Mouse (Mus musculus) intestine, embryonic 16.5 days (tissue): Measurements from ENCODE around the gene Frs2. TPM values are rescaled to one million over a fixed set of nuclear protein-coding genes. Genes with fewer than 3 reads are reported as not detected.

Source experiments
- ATAC-seq: fragments of 200-750 bp; cut with Nextera tagmentation; 2 replicates; pipeline ENCODE4 v1.8.0; 2017; ENCODE audit warnings: moderate TSS enrichment, moderate library complexity
- H3K27ac ChIP-seq: fragments of 300-500 bp; sonication (generic); 2 replicates; pipeline ENCODE4 v1.5.1; 2014; ENCODE audit warnings: mild to moderate bottlenecking, low read length
- H3K27me3 ChIP-seq: fragments of 300-500 bp; sonication (generic); replicated peaks from 2 replicates; pipeline ENCODE4 v1.6.1; 2014; ENCODE audit warnings: low read length, control low read depth, mixed read lengths; ENCODE audit not compliant: control insufficient read depth, insufficient read depth
- H3K36me3 ChIP-seq: fragments of 300-500 bp; sonication (generic); 2 replicates; pipeline ENCODE4 v1.6.1; 2014; ENCODE audit warnings: low read length, control low read depth; ENCODE audit not compliant: control insufficient read depth, insufficient read depth
- H3K4me1 ChIP-seq: fragments of 300-500 bp; sonication (generic); 2 replicates; pipeline ENCODE4 v1.6.1; 2014; ENCODE audit warnings: low read length, control low read depth, mixed read lengths; ENCODE audit not compliant: control insufficient read depth, insufficient read depth
- H3K4me2 ChIP-seq: fragments of 300-500 bp; sonication (generic); 2 replicates; pipeline ENCODE4 v1.6.1; 2014; ENCODE audit warnings: low read depth, low read length, control low read depth
- H3K4me3 ChIP-seq: fragments of 300-500 bp; sonication (generic); 2 replicates; pipeline ENCODE4 v1.5.1; 2014; ENCODE audit warnings: mild to moderate bottlenecking, low read length
- H3K9ac ChIP-seq: fragments of 300-500 bp; sonication (generic); 2 replicates; pipeline ENCODE4 v1.6.1; 2014; ENCODE audit warnings: low read depth, low read length
- H3K9me3 ChIP-seq: fragments of 300-500 bp; sonication (generic); 2 replicates; pipeline ENCODE4 v1.6.1; 2016; ENCODE audit warnings: low read length, control low read depth; ENCODE audit not compliant: control insufficient read depth
- WGBS: fragments of 180-500 bp; shearing (Covaris S2); extraction: QIAGEN DNeasy Blood & Tissue Kit; methylation state at CpG from one replicate; pipeline ENCODE4 v1.1.7; 2014; 5-methylcytosine and 5-hydroxymethylcytosine counted together
- polyA plus RNA-seq: library from polyadenylated mRNA; unstranded; fragments of >200 nt; fragmentation: Nextera tagmentation; extraction: Ambion mirVana; gene quantifications from 2 replicates; pipeline ENCODE4 v1.2.1, GENCODE M21; 2015

The Frs2 gene
- polyA plus RNA-seq, 1 experiment from 2014 or later: 13.9 TPM

- no peaks in the 10 kb centered on the region for H3K36me3 ChIP-seq
- no peak for ATAC-seq
- WGBS: 92% methylated on average over 1 of the region's 1 CpGs
- H3K4me3 ChIP-seq: no peak overlapping the region
- no peak overlapping the region for H3K4me2 ChIP-seq
- H3K27me3 ChIP-seq: no peaks in the 10 kb centered on the region
- H3K4me1 ChIP-seq: peaks cover 4% of the 10 kb centered on the region
- no peaks in the 10 kb centered on the region for H3K9me3 ChIP-seq
- no peak overlapping the region for H3K9ac ChIP-seq
- no peak overlapping the region for H3K27ac ChIP-seq
Measured at GRCm38 (mm10) chr10:117173111-117173510, 24.8 kb upstream of the Frs2 start.

GRCm38 (mm10) chr10:117172069-117172468 is 23.7 kb upstream of the Frs2 start:
- Histone ChIP-seq H3K9ac (no peak overlapping the region), H3K4me3 (no peak overlapping the region), H3K4me1 (peaks cover 4% of the 10 kb centered on the region), H3K9me3 (no peaks in the 10 kb centered on the region), H3K4me2 (no peak overlapping the region), H3K27me3 (no peaks in the 10 kb centered on the region), H3K36me3 (no peaks in the 10 kb centered on the region), H3K27ac (no peak overlapping the region)
- 0 out of 2 replicates have a peak, but pooled peaks have one; percentile 44 for ATAC-seq
- WGBS: 30% methylated on average over 3 of the region's 3 CpGs

GRCm38 (mm10) chr10:117166785-117167425 is 18.6 kb upstream of the Frs2 start:
- Histone ChIP-seq H3K4me3 (no peak overlapping the region), H3K4me1 (peaks cover 1% of the 10 kb centered on the region), H3K9ac (no peak overlapping the region), H3K4me2 (no peak overlapping the region), H3K27ac (no peak overlapping the region), H3K36me3 (no peaks in the 10 kb centered on the region), H3K27me3 (no peaks in the 10 kb centered on the region), H3K9me3 (no peaks in the 10 kb centered on the region)
- 0 out of 2 replicates have a peak, but pooled peaks have one; percentile 11 for ATAC-seq
- 79% methylated on average over 11 of the region's 11 CpGs for WGBS

GRCm38 (mm10) chr10:117162662-117163061 is 14.3 kb upstream of the Frs2 start:
- no peak overlapping the region for H3K4me2 ChIP-seq
- no peak overlapping the region for H3K27ac ChIP-seq
- H3K4me3 ChIP-seq: no peak overlapping the region
- no peak for ATAC-seq
- no peaks in the 10 kb centered on the region for H3K9me3 ChIP-seq
- WGBS: 41% methylated on average over 11 of the region's 11 CpGs
- H3K4me1 ChIP-seq: no peaks in the 10 kb centered on the region; the same call in 1 of the 2 replicates
- no peaks in the 10 kb centered on the region for H3K36me3 ChIP-seq
- H3K9ac ChIP-seq: no peak overlapping the region
- H3K27me3 ChIP-seq: no peaks in the 10 kb centered on the region

GRCm38 (mm10) chr10:117160099-117160498 is 11.8 kb upstream of the Frs2 start:
- no peak overlapping the region for H3K9ac ChIP-seq
- no peak for ATAC-seq
- H3K4me3 ChIP-seq: no peak overlapping the region
- WGBS: 77% methylated on average over 11 of the region's 11 CpGs
- no peaks in the 10 kb centered on the region for H3K27me3 ChIP-seq
- no peak overlapping the region for H3K27ac ChIP-seq
- no peak overlapping the region for H3K4me2 ChIP-seq
- no peaks in the 10 kb centered on the region; the same call in 1 of the 2 replicates for H3K4me1 ChIP-seq
- H3K9me3 ChIP-seq: no peaks in the 10 kb centered on the region
- H3K36me3 ChIP-seq: no peaks in the 10 kb centered on the region

GRCm38 (mm10) chr10:117152247-117152646 is 3.9 kb upstream of the Frs2 start:
- Histone ChIP-seq H3K36me3 (no peaks in the 10 kb centered on the region), H3K9me3 (no peaks in the 10 kb centered on the region), H3K4me2 (no peak overlapping the region), H3K9ac (no peak overlapping the region; the same call in 1 of the 2 replicates), H3K4me1 (peaks cover 23% of the 10 kb centered on the region), H3K27me3 (no peaks in the 10 kb centered on the region), H3K4me3 (no peak overlapping the region), H3K27ac (peak overlapping the region; percentile 37; the same call in 1 of the 2 replicates)
- ATAC-seq: no peak
- WGBS: 17% methylated on average over 7 of the region's 7 CpGs

- Histone ChIP-seq H3K9ac (no peak overlapping the region), H3K4me3 (no peak overlapping the region), H3K36me3 (no peaks in the 10 kb centered on the region), H3K4me1 (peaks cover 23% of the 10 kb centered on the region), H3K9me3 (no peaks in the 10 kb centered on the region), H3K4me2 (no peak overlapping the region), H3K27me3 (no peaks in the 10 kb centered on the region), H3K27ac (no peak overlapping the region)
- ATAC-seq: no peak
- WGBS: 56% methylated on average over 4 of the region's 4 CpGs
Measured at GRCm38 (mm10) chr10:117151676-117152075, 3.3 kb upstream of the Frs2 start.

- Histone ChIP-seq H3K9ac (no peak overlapping the region), H3K4me2 (peak overlapping the region; percentile 32; the same call in 1 of the 2 replicates), H3K9me3 (no peaks in the 10 kb centered on the region), H3K36me3 (no peaks in the 10 kb centered on the region), H3K27me3 (no peaks in the 10 kb centered on the region), H3K4me3 (no peak overlapping the region), H3K27ac (no peak overlapping the region; the same call in 1 of the 2 replicates), H3K4me1 (peaks cover 27% of the 10 kb centered on the region)
- no peak for ATAC-seq
- WGBS: 17% methylated on average over 11 of the region's 11 CpGs
Measured at GRCm38 (mm10) chr10:117151241-117151640, 2.9 kb upstream of the Frs2 start.

GRCm38 (mm10) chr10:117150764-117151163 is 2.4 kb upstream of the Frs2 start:
- Histone ChIP-seq H3K36me3 (no peaks in the 10 kb centered on the region), H3K27ac (no peak overlapping the region), H3K27me3 (no peaks in the 10 kb centered on the region), H3K9ac (no peak overlapping the region), H3K4me1 (peaks cover 30% of the 10 kb centered on the region), H3K4me2 (peak overlapping the region; percentile 86; the same call in 1 of the 2 replicates), H3K4me3 (no peak overlapping the region), H3K9me3 (no peaks in the 10 kb centered on the region)
- no peak for ATAC-seq
- 27% methylated on average over 10 of the region's 10 CpGs for WGBS
